Comparison of ENCODE assay signal across 14 mouse cellular contexts in genomic region chr4:155359560-155360464, GRCm38 (mm10). TPM values are rescaled to one million over a fixed set of nuclear protein-coding genes. Genes with fewer than 3 reads are reported as not detected.
DNase-seq lines count a peak whose midpoint lies in the region; ATAC-seq and TF ChIP-seq lines count a peak whose summit lies in the region.
"Had no signal": no experiment of that assay in that cellular context is flagged by ENCODE, and none has a peak within 500 bp of the region (broad histone marks: within the 10 kb centered on the region; RNA-seq: fewer than 3 reads in every experiment).

No protein-coding gene starts in this region.

- 42% methylated on average over 12 of the region's 12 CpGs for WGBS in hindbrain, embryonic 10.5 days
- WGBS in hindbrain, embryonic 12.5 days, result 44% methylated on average over 12 of the region's 12 CpGs
- WGBS in intestine, embryonic 16.5 days, result 42% methylated on average over 12 of the region's 12 CpGs
- 42% methylated on average over 12 of the region's 12 CpGs for WGBS in stomach, embryonic 15.5 days
- 49% methylated on average over 12 of the region's 12 CpGs for WGBS in hindbrain, postnatal 0 days

- no peak overlapping the region for H3K4me2 ChIP-seq in hindbrain, embryonic 12.5 days (replicated peaks)
- H3K4me2 ChIP-seq in intestine, embryonic 16.5 days (ENCODE audit: low read depth, low read length), result peak overlapping the region; percentile 53
- peak overlapping the region; percentile 55 for H3K4me2 ChIP-seq in stomach, embryonic 15.5 days
- H3K4me2 ChIP-seq in hindbrain, postnatal 0 days (ENCODE audit: low read depth, low read length), result no peak overlapping the region

- ATAC-seq in hindbrain, embryonic 12.5 days (ENCODE audit: low FRiP score), result no peak
- no peak for ATAC-seq in intestine, embryonic 16.5 days
- no peak for ATAC-seq in stomach, embryonic 15.5 days (ENCODE audit: insufficient read depth, low FRiP score, low read depth)
- ATAC-seq in hindbrain, postnatal 0 days, result no peak
- ATAC-seq: midbrain, embryonic 13.5 days had no signal

- peaks cover 68% of the 10 kb centered on the region for H3K27me3 ChIP-seq in hindbrain, embryonic 10.5 days (ENCODE audit: insufficient read depth, poor library complexity, severe bottlenecking)
- peaks cover 68% of the 10 kb centered on the region for H3K27me3 ChIP-seq in hindbrain, embryonic 12.5 days
- peaks cover 25% of the 10 kb centered on the region for H3K27me3 ChIP-seq in intestine, embryonic 16.5 days (replicated peaks; ENCODE audit: control insufficient read depth, insufficient read depth, low read length)
- H3K27me3 ChIP-seq in stomach, embryonic 15.5 days (replicated peaks), result peaks cover 54% of the 10 kb centered on the region
- peaks cover 58% of the 10 kb centered on the region for H3K27me3 ChIP-seq in hindbrain, postnatal 0 days (ENCODE audit: insufficient read depth, low read length)

- no peak overlapping the region for H3K9ac ChIP-seq in hindbrain, embryonic 12.5 days
- H3K9ac ChIP-seq in intestine, embryonic 16.5 days (ENCODE audit: low read depth, low read length), result peak overlapping the region; percentile 45
- no peak overlapping the region for H3K9ac ChIP-seq in stomach, embryonic 15.5 days
- H3K9ac ChIP-seq in hindbrain, postnatal 0 days (replicated peaks; ENCODE audit: low read length), result no peak overlapping the region
- H3K9ac ChIP-seq: midbrain, embryonic 13.5 days; neural tube, embryonic 15.5 days had no signal

- no peak overlapping the region for H3K27ac ChIP-seq in hindbrain, embryonic 10.5 days
- H3K27ac ChIP-seq in hindbrain, embryonic 12.5 days, result no peak overlapping the region
- H3K27ac ChIP-seq in intestine, embryonic 16.5 days (ENCODE audit: low read length), result no peak overlapping the region
- H3K27ac ChIP-seq in stomach, embryonic 15.5 days, result no peak overlapping the region
- H3K27ac ChIP-seq in hindbrain, postnatal 0 days, result no peak overlapping the region
- H3K27ac ChIP-seq: midbrain, embryonic 13.5 days; neural tube, embryonic 15.5 days had no signal

- H3K36me3 ChIP-seq in hindbrain, embryonic 10.5 days, result no peaks in the 10 kb centered on the region
- H3K36me3 ChIP-seq in hindbrain, embryonic 12.5 days, result no peaks in the 10 kb centered on the region
- H3K36me3 ChIP-seq in intestine, embryonic 16.5 days (ENCODE audit: control insufficient read depth, insufficient read depth, low read length), result no peaks in the 10 kb centered on the region
- H3K36me3 ChIP-seq in stomach, embryonic 15.5 days, result no peaks in the 10 kb centered on the region
- H3K36me3 ChIP-seq in hindbrain, postnatal 0 days (ENCODE audit: insufficient read depth, low read length), result no peaks in the 10 kb centered on the region
- H3K36me3 ChIP-seq: midbrain, embryonic 13.5 days; neural tube, embryonic 15.5 days had no signal

- no peaks in the 10 kb centered on the region for H3K9me3 ChIP-seq in hindbrain, embryonic 10.5 days
- no peaks in the 10 kb centered on the region for H3K9me3 ChIP-seq in hindbrain, embryonic 12.5 days (replicated peaks)
- H3K9me3 ChIP-seq in intestine, embryonic 16.5 days (ENCODE audit: control insufficient read depth, low read length), result no peaks in the 10 kb centered on the region
- H3K9me3 ChIP-seq in stomach, embryonic 15.5 days, result no peaks in the 10 kb centered on the region
- H3K9me3 ChIP-seq in hindbrain, postnatal 0 days (ENCODE audit: low read length), result no peaks in the 10 kb centered on the region
- H3K9me3 ChIP-seq: midbrain, embryonic 13.5 days; neural tube, embryonic 15.5 days had no signal

- DNase-seq in hindbrain, embryonic 10.5 days (ENCODE audit: low spot score), result peak; percentile 22
- peak; percentile 71 to 81 for DNase-seq in kidney, postnatal 36 days
- DNase-seq in hindbrain, postnatal 0 days (ENCODE audit: low spot score), result no peak
- DNase-seq in ovary, postnatal 36 days (ENCODE audit: low spot score), result no peak
- no peak for DNase-seq in adrenal gland, postnatal 36 days
- DNase-seq: gastrocnemius, postnatal 36 days; liver; right cerebral cortex, postnatal 4 days had no signal

- TF ChIP-seq CTCF in hindbrain, postnatal 0 days (IDR thresholded peaks at IDR 0.05; ENCODE audit: low read depth), result no peak

- H3K4me1 ChIP-seq in hindbrain, embryonic 10.5 days (replicated peaks), result peaks cover 37% of the 10 kb centered on the region
- peaks cover 13% of the 10 kb centered on the region; the same call in 1 of the 2 replicates for H3K4me1 ChIP-seq in hindbrain, embryonic 12.5 days
- H3K4me1 ChIP-seq in intestine, embryonic 16.5 days (ENCODE audit: control insufficient read depth, insufficient read depth, low read length), result peaks cover 4% of the 10 kb centered on the region; the same call in 1 of the 2 replicates
- 0 out of 2 replicates have a peak, but pooled peaks cover 4% of the 10 kb centered on the region for H3K4me1 ChIP-seq in stomach, embryonic 15.5 days
- H3K4me1 ChIP-seq in hindbrain, postnatal 0 days (ENCODE audit: insufficient read depth, low read length), result no peaks in the 10 kb centered on the region

- H3K4me3 ChIP-seq in hindbrain, embryonic 10.5 days, result no peak overlapping the region
- H3K4me3 ChIP-seq in hindbrain, embryonic 12.5 days, result no peak overlapping the region
- H3K4me3 ChIP-seq in intestine, embryonic 16.5 days (ENCODE audit: low read length), result peak overlapping the region; percentile 56
- peak overlapping the region; percentile 50; the same call in 1 of the 2 replicates for H3K4me3 ChIP-seq in stomach, embryonic 15.5 days (replicated peaks)
- H3K4me3 ChIP-seq in hindbrain, postnatal 0 days (ENCODE audit: low read length), result no peak overlapping the region

RNA-seq across cellular contexts. Expression of gene Prkcz, which starts 1.3 kb away (rescaled TPM):
- 14.9 and 19.3 TPM in 2 replicates for polyA plus RNA-seq in hindbrain, embryonic 10.5 days (2016; fragmentation: Nextera tagmentation; extraction: Ambion mirVana)
- polyA plus RNA-seq in hindbrain, embryonic 12.5 days (2016; fragmentation: Nextera tagmentation; extraction: Ambion mirVana), result 33.7 and 33.9 TPM in 2 replicates
- 32.8 and 38.7 TPM in 2 replicates for polyA plus RNA-seq in intestine, embryonic 16.5 days (2015; fragmentation: Nextera tagmentation; extraction: Ambion mirVana)
- polyA plus RNA-seq in stomach, embryonic 15.5 days (2015; fragmentation: Nextera tagmentation; extraction: Ambion mirVana), result 17.9 and 18.3 TPM in 2 replicates
- total RNA-seq in hindbrain, postnatal 0 days (2014; rRNA removed), result 85.0 and 85.1 TPM in 2 replicates
- polyA plus RNA-seq in hindbrain, postnatal 0 days (2015; fragmentation: Nextera tagmentation; extraction: Ambion mirVana), result 80.4 and 84.2 TPM in 2 replicates
- 1 to 10 TPM; 3.4 to 4.3 TPM for total RNA-seq in adrenal gland, postnatal 36 days (2021)

RNA-seq across cellular contexts. Expression of gene Gabrd, which starts 38.1 kb away (rescaled TPM):
- not detected in 2 replicates for polyA plus RNA-seq in hindbrain, embryonic 10.5 days (2016; fragmentation: Nextera tagmentation; extraction: Ambion mirVana)
- not detected in 2 replicates for polyA plus RNA-seq in hindbrain, embryonic 12.5 days (2016; fragmentation: Nextera tagmentation; extraction: Ambion mirVana)
- 0.11 and 0.15 TPM in 2 replicates for polyA plus RNA-seq in intestine, embryonic 16.5 days (2015; fragmentation: Nextera tagmentation; extraction: Ambion mirVana)
- 0.06 TPM in 1 of 2 replicates, not detected in the other for polyA plus RNA-seq in stomach, embryonic 15.5 days (2015; fragmentation: Nextera tagmentation; extraction: Ambion mirVana)
- 0.42 and 0.72 TPM in 2 replicates for total RNA-seq in hindbrain, postnatal 0 days (2014; rRNA removed)
- polyA plus RNA-seq in hindbrain, postnatal 0 days (2015; fragmentation: Nextera tagmentation; extraction: Ambion mirVana), result 0.29 and 0.50 TPM in 2 replicates
- under 1 TPM in 1 of 2 experiments, not detected in 1; 0.20 TPM for total RNA-seq in adrenal gland, postnatal 36 days (2021)
- polyA plus RNA-seq: hindbrain, embryonic 11.5 days had no signal

RNA-seq across cellular contexts. Expression of gene Cfap74, which starts 49.2 kb away (rescaled TPM):
- 6.7 and 7.4 TPM in 2 replicates for polyA plus RNA-seq in hindbrain, embryonic 10.5 days (2016; fragmentation: Nextera tagmentation; extraction: Ambion mirVana)
- polyA plus RNA-seq in hindbrain, embryonic 12.5 days (2016; fragmentation: Nextera tagmentation; extraction: Ambion mirVana), result 5.6 and 6.3 TPM in 2 replicates
- 1.4 and 1.5 TPM in 2 replicates for polyA plus RNA-seq in intestine, embryonic 16.5 days (2015; fragmentation: Nextera tagmentation; extraction: Ambion mirVana)
- 1.5 and 2.1 TPM in 2 replicates for polyA plus RNA-seq in stomach, embryonic 15.5 days (2015; fragmentation: Nextera tagmentation; extraction: Ambion mirVana)
- 3.7 and 5.7 TPM in 2 replicates for total RNA-seq in hindbrain, postnatal 0 days (2014; rRNA removed)
- 5.2 and 5.5 TPM in 2 replicates for polyA plus RNA-seq in hindbrain, postnatal 0 days (2015; fragmentation: Nextera tagmentation; extraction: Ambion mirVana)
- under 1 TPM; 0.66 to 0.76 TPM for total RNA-seq in adrenal gland, postnatal 36 days (2021)

Comparison
In these comparisons a context has a peak if more than half of its experiments do, and no peak if none do; other contexts are left out.
1. DNase-seq: peak in hindbrain, embryonic 10.5 days (single experiment) and kidney, postnatal 36 days (2 of 2); none in hindbrain, postnatal 0 days (single experiment), ovary, postnatal 36 days (single experiment) and adrenal gland, postnatal 36 days (0 of 2).
2. H3K4me3 ChIP-seq: peak in intestine, embryonic 16.5 days (single experiment) and stomach, embryonic 15.5 days (single experiment); none in hindbrain, embryonic 10.5 days (single experiment), hindbrain, embryonic 12.5 days (single experiment) and hindbrain, postnatal 0 days (single experiment).
3. H3K4me2 ChIP-seq: peak in intestine, embryonic 16.5 days (single experiment) and stomach, embryonic 15.5 days (single experiment); none in hindbrain, embryonic 12.5 days (single experiment) and hindbrain, postnatal 0 days (single experiment).